Mouse (Mus musculus): Measurements from ENCODE around the gene Cmc1.

DNA sequence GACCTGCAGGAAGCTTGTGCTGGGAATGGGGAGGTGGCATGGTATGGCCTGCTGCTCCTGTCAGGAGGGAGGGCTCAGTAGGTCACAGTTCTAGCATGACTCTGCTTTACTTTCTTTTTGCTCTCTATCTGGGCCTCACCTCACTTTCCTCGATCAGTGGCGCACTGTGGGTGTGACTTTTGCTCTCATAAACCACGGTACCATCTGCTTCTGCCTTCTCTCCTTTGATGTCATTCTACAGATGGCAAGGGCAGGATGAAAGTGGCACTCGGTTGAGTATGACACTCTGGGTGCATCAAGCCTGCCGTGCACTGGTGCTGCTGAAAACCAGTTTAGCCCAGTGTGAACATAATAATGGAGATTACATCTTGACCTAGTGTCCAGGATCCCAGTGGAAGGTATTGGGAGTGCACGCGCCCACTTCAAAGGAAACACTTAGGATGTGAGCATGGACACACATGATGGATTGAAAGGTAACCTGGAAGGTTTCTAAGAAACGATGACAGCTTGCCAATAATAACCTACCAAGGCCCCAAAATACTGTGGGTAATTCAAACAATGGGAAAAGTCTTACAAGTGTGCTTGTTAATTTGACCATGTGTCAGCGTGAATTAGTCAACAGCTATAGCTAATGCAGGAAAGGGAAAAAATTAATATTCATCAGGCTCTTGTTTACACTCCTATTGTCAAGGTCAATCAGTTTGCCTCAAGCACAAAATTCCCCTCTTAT is 46.8 kb upstream of the Cmc1 start:
- TF ChIP-seq BHLHE40 (IDR thresholded peaks at IDR 0.05; ENCODE audit: low read depth, low read length) (no peak), USF1 (IDR thresholded peaks at IDR 0.05; ENCODE audit: low read depth, low read length) (no peak), POLR2A (IDR thresholded peaks at IDR 0.05; ENCODE audit: low read depth, low read length) (no peak), TCF12 (IDR thresholded peaks at IDR 0.05; ENCODE audit: low read depth, low read length) (no peak), RCOR1 (conservative IDR thresholded peaks at IDR 0.05; ENCODE audit: low read depth, low read length) (no peak)
